Mouse (Mus musculus) megakaryocyte, embryonic 14.5 days (primary cell): Measurements from ENCODE around the gene Coq5.

Experiments used
- FLI1 ChIP-seq: IDR thresholded peaks from 2 replicates; pipeline ENCODE4 v1.6.1; 2012; ENCODE audit warnings: low read length, inconsistent platforms, mixed read lengths
- GATA1 ChIP-seq: IDR thresholded peaks from 3 replicates; pipeline ENCODE4 v1.6.1; 2012; ENCODE audit warnings: mixed read lengths, low read length, inconsistent platforms, borderline replicate concordance

GRCm38 (mm10) chr5:115313668-115313943 lies 34.1 kb downstream of the Coq5 start:
- no peak for TF ChIP-seq GATA1
- TF ChIP-seq FLI1 = no peak
